Mouse (Mus musculus) neutrophil, adult 83 days (primary cell): ENCODE measurements around the gene Dnase1l1. TPM values are rescaled to one million over a fixed set of nuclear protein-coding genes. Genes with fewer than 3 reads are reported as not detected.

Experiments
- total RNA-seq, 2 experiments: library from RNA; stranded (reverse); gene quantifications; one replicate each; pipeline ENCODE4 v1.2.4; 2023

The Dnase1l1 gene
- total RNA-seq, result 10 to 100 TPM; 40.6 to 41.7 TPM

GRCm38 (mm10) chrX:74281732-74282394, at the start of gene Dnase1l1, which contains the start of gene Taz:
Gene Dnase1l1, minus strand, starts transcription at chrX:74282337.
Gene Taz, plus strand, starts transcription at chrX:74281912.

GRCm38 (mm10) chrX:74328725-74329161, 46.6 kb upstream of the Dnase1l1 start, which contains the start of gene Plxna3:
Gene Plxna3, plus strand, starts transcription at chrX:74329066.

GRCm38 (mm10) chrX:74312540-74313464, 30.7 kb upstream of the Dnase1l1 start, which contains the start of gene Fam50a:
Gene Fam50a, plus strand, starts transcription at chrX:74313033.

GRCm38 (mm10) chrX:74304867-74305700, 22.9 kb upstream of the Dnase1l1 start, which contains the start of gene Gdi1:
Gene Gdi1, plus strand, starts transcription at chrX:74304998.

GRCm38 (mm10) chrX:74296538-74297448, 14.7 kb upstream of the Dnase1l1 start, which contains the start of gene Atp6ap1:
Gene Atp6ap1, plus strand, starts transcription at chrX:74297097.

GRCm38 (mm10) chrX:74270062-74270901, 11.9 kb downstream of the Dnase1l1 start, which contains the start of gene Rpl10:
Gene Rpl10, plus strand, starts transcription at chrX:74270812.

GRCm38 (mm10) chrX:74254153-74254887, 27.8 kb downstream of the Dnase1l1 start, which contains the start of gene Emd:
Gene Emd, plus strand, starts transcription at chrX:74254687.

GRCm38 (mm10) chrX:74249615-74250014, 32.5 kb downstream of the Dnase1l1 start, which contains the start of gene Flna:
Gene Flna, minus strand, starts transcription at chrX:74249820.

Other genes starting within 250 kb of the Dnase1l1 start
- not detected for gene Opn1mw, start 154.9 kb downstream of the Dnase1l1 start, total RNA-seq
- 10 to 100 TPM; 22.9 to 29.2 TPM for gene Mecp2, start 147.0 kb downstream of the Dnase1l1 start, total RNA-seq
- not detected for gene Tex28, start 114.5 kb downstream of the Dnase1l1 start, total RNA-seq
- gene Tktl1, start 105.1 kb downstream of the Dnase1l1 start, total RNA-seq, result under 1 TPM in 1 of 2 experiments, not detected in 1; 0.13 TPM
- 1,000 to 10,000 TPM; 1,510 to 1,605 TPM for gene Flna, start 32.5 kb downstream of the Dnase1l1 start, total RNA-seq
- 10 to 100 TPM; 54.5 to 65.1 TPM for gene Emd, start 27.6 kb downstream of the Dnase1l1 start, total RNA-seq
- 100 to 1,000 TPM; 403 to 503 TPM for gene Rpl10, start 11.5 kb downstream of the Dnase1l1 start, total RNA-seq
- 10 to 100 TPM; 41.3 to 46.0 TPM for gene Taz, start 425 bp downstream of the Dnase1l1 start, total RNA-seq
- 100 to 1,000 TPM; 178 to 188 TPM for gene Atp6ap1, start 14.8 kb upstream of the Dnase1l1 start, total RNA-seq
- gene Gdi1, start 22.7 kb upstream of the Dnase1l1 start, total RNA-seq, result 100 to 1,000 TPM; 233 to 246 TPM
- gene Fam50a, start 30.7 kb upstream of the Dnase1l1 start, total RNA-seq, result 10 to 100 TPM; 37.9 to 43.4 TPM
- gene Plxna3, start 46.7 kb upstream of the Dnase1l1 start, total RNA-seq, result 1 to 10 TPM in 1 of 2 experiments, under 1 TPM in 1; 0.20 to 1.6 TPM
- 10 to 100 TPM; 23.3 to 27.5 TPM for gene Lage3, start 71.3 kb upstream of the Dnase1l1 start, total RNA-seq
- 10 to 100 TPM; 24.7 to 31.6 TPM for gene Ubl4a, start 90.9 kb upstream of the Dnase1l1 start, total RNA-seq
- 10 to 100 TPM; 14.6 to 16.5 TPM for gene Slc10a3, start 91.0 kb upstream of the Dnase1l1 start, total RNA-seq
- gene Fam3a, start 110.9 kb upstream of the Dnase1l1 start, total RNA-seq, result 10 to 100 TPM in 1 of 2 experiments, 1 to 10 TPM in 1; 9.9 to 11.0 TPM
- gene Ikbkg, start 111.0 kb upstream of the Dnase1l1 start, total RNA-seq, result 10 to 100 TPM; 32.5 to 40.3 TPM
- 100 to 1,000 TPM; 372 to 428 TPM for gene G6pdx, start 146.9 kb upstream of the Dnase1l1 start, total RNA-seq
- gene Gm6880, start 199.1 kb upstream of the Dnase1l1 start, total RNA-seq, result not detected